Mouse (Mus musculus): ENCODE data around the gene Rnf144a.

Gene Rnf144a

DNA sequence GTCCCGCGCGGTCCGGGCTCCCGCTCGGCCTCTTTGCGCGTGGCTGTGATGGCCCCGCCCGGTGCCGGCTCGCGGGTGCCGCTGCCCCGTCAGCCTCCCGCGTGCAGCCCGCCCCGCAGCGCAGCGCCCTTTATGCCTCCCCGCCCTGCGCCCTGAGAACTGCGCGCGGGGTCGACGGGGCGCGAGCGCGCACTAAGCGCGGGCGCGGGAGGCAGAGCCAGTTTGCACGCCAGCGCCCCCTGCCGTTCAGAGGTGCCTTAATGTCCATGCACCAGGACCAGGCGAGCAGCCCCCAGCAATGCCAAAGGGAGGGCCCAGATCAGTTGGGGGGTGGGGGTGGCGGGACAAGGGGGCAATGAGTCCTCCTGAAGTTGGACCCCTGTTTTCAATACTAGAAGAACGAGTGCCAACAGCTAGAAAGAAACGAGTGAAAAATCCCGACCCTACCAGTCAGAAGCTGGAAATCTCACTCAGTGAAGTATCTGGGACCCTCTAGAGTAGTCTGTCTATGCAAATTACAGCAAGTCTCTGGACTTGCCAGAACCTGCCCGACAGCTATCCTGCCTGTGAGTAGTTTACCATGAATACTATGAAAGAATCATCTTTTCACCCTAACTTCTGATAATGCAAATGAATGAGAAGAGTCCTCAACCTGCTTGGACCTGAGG is at the start of gene Rnf144a:
Rnf144a (minus strand) TSS at position 151 of the 668 bp plus-strand sequence.
- H3K27me3 ChIP-seq (ENCODE audit: insufficient read depth, low read length): peaks cover 25% of the 10 kb centered on the region
- no peaks in the 10 kb centered on the region for H3K9me3 ChIP-seq (ENCODE audit: low read length)
- H3K4me1 ChIP-seq (replicated peaks; ENCODE audit: low read depth, low read length): peaks cover 13% of the 10 kb centered on the region
- TF ChIP-seq CTCF (conservative IDR thresholded peaks at IDR 0.05; ENCODE audit: low read length) (peak; percentile 22), NANOG (IDR thresholded peaks at IDR 0.05; ENCODE audit: borderline replicate concordance, low read length) (no peak), POU5F1 (IDR thresholded peaks at IDR 0.05; ENCODE audit: borderline replicate concordance, low read length) (no peak)
- H3K4me3 ChIP-seq (replicated peaks; ENCODE audit: low read length): peak within 1 kb of the TSS; percentile 87
- H3K36me3 ChIP-seq (ENCODE audit: insufficient read depth, low read length): no peaks in the 10 kb centered on the region

DNA sequence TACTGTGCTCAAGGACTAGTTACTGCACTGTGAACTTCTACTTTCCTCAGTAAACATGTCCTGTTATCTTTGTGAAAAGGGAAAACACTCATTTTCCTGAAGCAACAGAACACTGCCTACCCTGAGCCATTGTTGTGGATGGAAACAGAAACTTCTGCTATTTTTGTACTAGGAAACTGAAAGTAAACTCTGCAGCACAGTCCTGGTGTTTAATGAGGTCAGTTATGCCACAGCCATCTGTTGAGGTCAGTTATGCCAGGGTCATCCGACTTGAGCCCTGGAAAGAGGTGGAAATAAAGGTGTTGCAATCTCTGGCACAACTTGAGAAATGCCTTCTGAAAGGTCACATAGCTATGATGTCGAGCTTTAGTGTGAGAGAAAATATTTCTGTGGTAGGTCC is 45.0 kb upstream of the Rnf144a start:
- Histone ChIP-seq H3K4me3 (replicated peaks; ENCODE audit: low read length) (no peak overlapping the region), H3K9me3 (ENCODE audit: low read length) (no peaks in the 10 kb centered on the region), H3K36me3 (ENCODE audit: insufficient read depth, low read length) (no peaks in the 10 kb centered on the region), H3K4me1 (replicated peaks; ENCODE audit: low read depth, low read length) (peaks cover 13% of the 10 kb centered on the region), H3K27me3 (ENCODE audit: insufficient read depth, low read length) (no peaks in the 10 kb centered on the region)
- TF ChIP-seq NANOG (IDR thresholded peaks at IDR 0.05; ENCODE audit: borderline replicate concordance, low read length) (no peak), CTCF (conservative IDR thresholded peaks at IDR 0.05; ENCODE audit: low read length) (no peak), POU5F1 (IDR thresholded peaks at IDR 0.05; ENCODE audit: borderline replicate concordance, low read length) (no peak)

DNA sequence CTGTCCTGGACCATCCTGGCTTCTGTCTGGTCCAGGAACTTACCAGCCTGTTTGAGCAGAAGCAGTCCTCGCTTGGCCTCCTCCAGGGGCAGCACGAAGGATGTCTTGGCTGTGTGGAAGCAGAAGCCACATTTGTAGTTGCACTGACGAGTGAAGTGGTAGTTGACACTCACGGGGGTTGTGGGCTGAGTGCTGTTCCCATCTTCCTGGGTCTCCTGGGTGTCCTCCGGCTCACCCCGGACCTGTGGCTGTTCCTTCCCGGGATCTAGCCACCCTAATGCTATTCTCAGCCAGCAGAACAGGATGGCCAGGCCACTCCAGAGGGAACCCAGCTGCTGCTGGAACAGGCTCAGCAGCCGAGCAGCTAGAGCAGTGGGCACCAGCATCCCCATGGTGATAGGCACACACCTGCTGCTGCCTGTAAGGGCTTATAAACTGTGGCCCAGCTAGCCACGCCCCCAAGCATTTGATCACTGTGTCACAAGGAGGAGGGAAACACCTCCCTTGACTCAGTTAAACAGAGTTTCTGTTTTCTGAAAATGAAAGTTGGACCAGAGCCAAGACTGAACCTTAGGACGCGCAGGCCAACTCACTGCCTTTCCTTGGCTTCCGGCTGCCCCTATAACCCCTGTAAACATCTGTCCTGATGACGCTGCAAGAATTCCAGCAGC is 41.1 kb upstream of the Rnf144a start, which contains the start of gene Rsad2:
Rsad2 (minus strand) TSS at position 425 of the 671 bp plus-strand sequence.
- TF ChIP-seq CTCF (conservative IDR thresholded peaks at IDR 0.05; ENCODE audit: low read length): no peak
- TF ChIP-seq NANOG (IDR thresholded peaks at IDR 0.05; ENCODE audit: borderline replicate concordance, low read length): no peak
- TF ChIP-seq POU5F1 (IDR thresholded peaks at IDR 0.05; ENCODE audit: borderline replicate concordance, low read length): no peak
- Histone ChIP-seq H3K4me1 (replicated peaks; ENCODE audit: low read depth, low read length) (peaks cover 17% of the 10 kb centered on the region), H3K27me3 (ENCODE audit: insufficient read depth, low read length) (no peaks in the 10 kb centered on the region)

DNA sequence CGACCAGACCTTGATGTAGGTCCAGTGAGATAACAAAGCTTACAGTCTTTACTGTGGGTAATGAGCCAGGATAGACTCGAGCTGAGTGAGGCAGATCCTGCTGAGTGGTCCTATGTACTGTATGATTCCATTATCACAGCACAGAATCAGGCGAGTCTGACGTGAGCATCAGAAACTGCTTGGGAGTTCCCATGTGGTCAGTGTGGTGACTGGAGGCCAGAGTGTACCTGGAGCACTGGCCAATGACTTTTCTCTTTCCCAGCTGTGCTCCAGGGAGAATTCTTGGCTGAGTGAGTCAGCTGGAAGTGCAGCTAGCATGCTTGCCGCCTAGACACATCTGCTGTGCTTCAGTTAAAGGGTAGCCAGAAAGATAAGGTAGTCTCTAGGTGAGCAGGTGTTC is 39.6 kb upstream of the Rnf144a start:
- H3K9me3 ChIP-seq (ENCODE audit: low read length): no peaks in the 10 kb centered on the region
- H3K4me1 ChIP-seq (replicated peaks; ENCODE audit: low read depth, low read length): peaks cover 17% of the 10 kb centered on the region
- no peak overlapping the region for H3K4me3 ChIP-seq (replicated peaks; ENCODE audit: low read length)
- no peaks in the 10 kb centered on the region for H3K36me3 ChIP-seq (ENCODE audit: insufficient read depth, low read length)
- TF ChIP-seq POU5F1 (IDR thresholded peaks at IDR 0.05; ENCODE audit: borderline replicate concordance, low read length): no peak
- no peak for TF ChIP-seq NANOG (IDR thresholded peaks at IDR 0.05; ENCODE audit: borderline replicate concordance, low read length)
- TF ChIP-seq CTCF (conservative IDR thresholded peaks at IDR 0.05; ENCODE audit: low read length): no peak
- no peaks in the 10 kb centered on the region for H3K27me3 ChIP-seq (ENCODE audit: insufficient read depth, low read length)

More for the DNA sequence above, 41.1 kb upstream of the Rnf144a start, which contains the start of gene Rsad2:
- no peaks in the 10 kb centered on the region for H3K9me3 ChIP-seq (ENCODE audit: low read length)
- H3K4me3 ChIP-seq (replicated peaks; ENCODE audit: low read length): no peak within 1 kb of the TSS; the same call in 1 of the 2 replicates
- H3K36me3 ChIP-seq (ENCODE audit: insufficient read depth, low read length): no peaks in the 10 kb centered on the region

DNA sequence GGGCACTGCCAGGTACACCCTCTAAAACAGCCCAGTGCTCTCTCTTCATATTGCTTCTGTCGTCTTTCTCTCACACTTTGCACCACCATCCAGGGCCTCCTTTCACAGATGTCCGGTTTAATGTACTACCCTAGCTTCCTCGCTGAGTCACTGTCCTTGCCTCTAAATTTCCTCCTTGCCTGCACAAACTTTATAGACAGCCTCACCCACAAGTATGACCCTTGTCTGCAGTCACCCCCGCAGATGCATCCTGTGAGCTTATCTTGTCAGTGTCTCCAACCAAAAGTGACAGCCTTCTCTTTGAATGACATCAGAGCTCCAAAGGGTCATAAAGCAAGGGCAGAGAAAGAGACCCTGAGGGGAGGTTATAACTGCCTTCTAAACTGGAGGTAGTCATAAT is 37.9 kb upstream of the Rnf144a start:
- no peaks in the 10 kb centered on the region for H3K27me3 ChIP-seq (ENCODE audit: insufficient read depth, low read length)
- H3K4me1 ChIP-seq (replicated peaks; ENCODE audit: low read depth, low read length): peaks cover 17% of the 10 kb centered on the region
- TF ChIP-seq NANOG (IDR thresholded peaks at IDR 0.05; ENCODE audit: borderline replicate concordance, low read length) (no peak), POU5F1 (IDR thresholded peaks at IDR 0.05; ENCODE audit: borderline replicate concordance, low read length) (no peak), CTCF (conservative IDR thresholded peaks at IDR 0.05; ENCODE audit: low read length) (no peak)
- no peaks in the 10 kb centered on the region for H3K36me3 ChIP-seq (ENCODE audit: insufficient read depth, low read length)
- no peak overlapping the region for H3K4me3 ChIP-seq (replicated peaks; ENCODE audit: low read length)
- H3K9me3 ChIP-seq (ENCODE audit: low read length): no peaks in the 10 kb centered on the region

DNA sequence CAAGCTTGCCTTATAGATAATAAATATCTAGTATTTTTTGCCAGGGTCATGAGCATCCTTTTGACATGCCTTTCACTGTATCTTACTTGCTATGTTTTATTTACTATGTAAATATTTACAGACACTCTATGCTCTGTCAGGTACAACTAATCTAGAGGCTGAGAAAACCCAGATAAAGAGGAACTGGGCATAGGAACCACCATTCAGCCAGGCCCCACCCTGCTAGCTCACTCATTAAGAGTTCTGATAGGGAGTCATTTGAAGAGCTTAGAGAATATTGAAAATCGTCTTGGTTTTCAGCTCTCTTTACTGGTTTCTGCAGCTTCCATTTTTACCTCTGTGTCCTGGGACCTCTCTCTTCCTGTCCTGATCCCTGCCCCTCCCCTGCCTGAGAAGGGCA is 36.1 kb upstream of the Rnf144a start:
- H3K9me3 ChIP-seq (ENCODE audit: low read length): no peaks in the 10 kb centered on the region
- H3K27me3 ChIP-seq (ENCODE audit: insufficient read depth, low read length): no peaks in the 10 kb centered on the region
- TF ChIP-seq CTCF (conservative IDR thresholded peaks at IDR 0.05; ENCODE audit: low read length): no peak
- peaks cover 14% of the 10 kb centered on the region for H3K4me1 ChIP-seq (replicated peaks; ENCODE audit: low read depth, low read length)
- H3K4me3 ChIP-seq (replicated peaks; ENCODE audit: low read length): no peak overlapping the region
- H3K36me3 ChIP-seq (ENCODE audit: insufficient read depth, low read length): no peaks in the 10 kb centered on the region

DNA sequence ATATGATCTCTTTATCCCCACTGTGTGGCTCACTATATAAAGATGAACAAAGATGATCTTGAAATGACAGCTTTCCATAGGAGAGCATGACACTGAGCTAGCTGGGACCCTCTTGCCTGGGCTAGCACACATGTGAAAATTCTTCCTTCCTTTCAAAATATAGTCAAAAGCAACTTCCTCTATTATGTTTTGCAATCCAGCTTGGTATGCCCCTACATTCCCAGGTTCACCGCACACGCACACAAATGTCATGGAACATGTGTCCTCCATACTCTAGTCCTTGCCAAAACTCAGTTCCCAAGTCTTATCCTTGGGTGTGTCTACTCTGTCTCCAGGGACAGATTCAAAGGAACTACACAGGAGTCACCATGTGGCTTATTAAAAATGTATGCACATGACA is 34.4 kb upstream of the Rnf144a start:
- no peaks in the 10 kb centered on the region for H3K4me1 ChIP-seq (replicated peaks; ENCODE audit: low read depth, low read length)
- H3K9me3 ChIP-seq (ENCODE audit: low read length): no peaks in the 10 kb centered on the region
- TF ChIP-seq CTCF (conservative IDR thresholded peaks at IDR 0.05; ENCODE audit: low read length): no peak
- TF ChIP-seq POU5F1 (IDR thresholded peaks at IDR 0.05; ENCODE audit: borderline replicate concordance, low read length): no peak
- TF ChIP-seq NANOG (IDR thresholded peaks at IDR 0.05; ENCODE audit: borderline replicate concordance, low read length): no peak
- no peaks in the 10 kb centered on the region for H3K27me3 ChIP-seq (ENCODE audit: insufficient read depth, low read length)
- no peaks in the 10 kb centered on the region for H3K36me3 ChIP-seq (ENCODE audit: insufficient read depth, low read length)
- H3K4me3 ChIP-seq (replicated peaks; ENCODE audit: low read length): no peak overlapping the region

DNA sequence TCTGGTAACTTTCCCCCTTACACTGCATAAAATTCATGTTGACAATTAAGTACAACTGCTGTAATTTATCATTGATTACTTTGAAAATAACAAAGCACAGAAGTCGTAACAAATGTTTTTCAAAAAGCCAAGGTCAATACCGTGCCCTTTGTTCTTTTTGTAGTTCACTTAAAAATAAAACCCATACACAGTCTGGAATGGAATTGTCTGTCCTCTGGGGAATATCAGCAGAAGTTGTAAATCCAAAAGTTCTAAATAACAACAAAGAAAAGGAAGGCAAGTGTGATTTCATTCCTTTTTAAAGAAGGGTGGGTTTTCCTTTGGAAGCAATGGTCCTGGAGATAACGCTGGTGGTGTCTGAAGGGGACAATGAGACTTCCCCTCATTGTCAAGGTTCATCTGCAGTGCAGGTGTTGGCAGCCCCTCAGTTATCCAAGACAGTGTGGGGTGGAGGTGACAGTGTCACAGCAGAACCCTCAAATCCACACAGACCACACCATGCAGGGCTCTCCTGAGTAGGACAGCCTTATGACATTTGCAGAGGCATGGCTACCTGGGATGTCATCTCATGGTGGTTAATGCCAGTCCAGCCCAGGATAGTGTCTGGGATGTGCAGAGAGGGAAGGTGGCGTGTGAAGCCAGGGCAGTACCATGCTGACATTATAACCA is 31.5 kb upstream of the Rnf144a start:
- Histone ChIP-seq H3K4me3 (replicated peaks; ENCODE audit: low read length) (no peak overlapping the region), H3K36me3 (ENCODE audit: insufficient read depth, low read length) (no peaks in the 10 kb centered on the region)

More for the DNA sequence above, 31.5 kb upstream of the Rnf144a start:
- no peaks in the 10 kb centered on the region for H3K9me3 ChIP-seq (ENCODE audit: low read length)
- H3K4me1 ChIP-seq (replicated peaks; ENCODE audit: low read depth, low read length): no peaks in the 10 kb centered on the region
- no peaks in the 10 kb centered on the region for H3K27me3 ChIP-seq (ENCODE audit: insufficient read depth, low read length)
- TF ChIP-seq CTCF (conservative IDR thresholded peaks at IDR 0.05; ENCODE audit: low read length) (no peak), NANOG (IDR thresholded peaks at IDR 0.05; ENCODE audit: borderline replicate concordance, low read length) (no peak), POU5F1 (IDR thresholded peaks at IDR 0.05; ENCODE audit: borderline replicate concordance, low read length) (no peak)
